Mouse (Mus musculus) neural tube, embryonic 10.5 days (tissue): ENCODE data around the gene Tor3a.
"Not testable (repeated sequence)": the region's sequence is repeated elsewhere in the genome, so short reads cannot be mapped to it uniquely, and the experiment has no call there.

Source experiments
- DNase-seq: peaks from one replicate; pipeline ENCODE4 v3.0.0-alpha.2; 2017; ENCODE audit warnings: low spot score; ENCODE audit errors: extremely low spot score

Tor3a gene

GRCm38 (mm10) chr1:156671921-156672320 is 2.2 kb downstream of the Tor3a start:
- no peak for DNase-seq

- no peak for DNase-seq
Measured at GRCm38 (mm10) chr1:156669208-156669983, 4.8 kb downstream of the Tor3a start.

DNA sequence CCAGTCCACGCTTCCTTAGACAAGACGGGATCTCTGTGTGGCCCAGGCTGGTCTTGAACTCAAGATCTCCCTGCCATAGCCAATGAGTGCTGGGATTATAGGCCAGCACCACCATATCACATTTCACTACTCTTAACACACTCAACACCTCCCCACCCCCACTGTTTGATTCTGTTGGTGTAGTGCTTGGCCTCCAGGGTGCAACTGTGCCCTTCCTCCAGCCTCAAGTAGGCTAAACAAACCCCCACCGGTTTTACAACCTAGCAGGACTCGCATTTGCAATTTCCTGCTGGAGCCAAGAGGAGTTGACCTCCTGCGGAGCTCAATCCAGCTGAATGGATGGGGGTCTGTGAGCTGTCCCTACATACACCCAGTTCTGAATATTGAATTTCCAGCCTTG is 5.6 kb downstream of the Tor3a start:
- no peak for DNase-seq

DNA sequence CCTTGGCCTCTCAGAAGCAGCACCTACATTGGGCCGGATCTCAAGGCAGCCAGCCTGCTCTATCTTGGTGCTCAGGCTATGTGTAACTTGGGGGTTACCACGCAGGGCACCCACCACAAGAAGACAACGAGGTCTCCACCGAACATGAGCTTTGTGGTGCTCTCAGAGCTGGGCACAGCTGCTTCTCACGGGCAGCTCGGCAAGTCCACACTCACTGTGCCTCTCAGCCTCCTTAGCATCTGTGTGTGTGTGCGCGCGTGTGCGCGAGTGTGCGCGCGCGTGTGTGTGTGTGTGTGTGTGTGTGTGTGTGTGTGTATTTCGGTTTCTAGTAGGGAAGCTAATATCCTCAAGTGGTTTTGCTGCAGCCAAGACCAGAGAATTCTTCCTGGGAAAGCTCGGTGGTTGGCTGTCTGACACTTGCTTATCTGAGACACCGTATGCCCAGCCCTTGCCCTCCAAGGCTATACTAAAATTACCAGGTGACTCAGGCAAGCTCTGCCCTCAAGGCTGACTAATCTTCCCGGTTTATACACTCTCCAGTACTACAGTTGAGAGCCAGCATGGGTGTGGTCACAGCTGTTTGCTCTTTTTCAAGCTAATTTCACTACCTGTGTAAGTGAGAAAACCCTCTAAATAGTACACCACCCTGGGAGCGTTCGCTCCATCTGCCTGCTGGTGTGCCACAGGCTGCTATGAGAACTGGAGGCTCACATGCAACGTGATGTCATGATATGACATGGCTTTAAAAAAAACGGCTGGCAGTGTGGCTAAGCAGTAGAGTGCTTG is 6.8 kb downstream of the Tor3a start:
- no peak for DNase-seq

DNA sequence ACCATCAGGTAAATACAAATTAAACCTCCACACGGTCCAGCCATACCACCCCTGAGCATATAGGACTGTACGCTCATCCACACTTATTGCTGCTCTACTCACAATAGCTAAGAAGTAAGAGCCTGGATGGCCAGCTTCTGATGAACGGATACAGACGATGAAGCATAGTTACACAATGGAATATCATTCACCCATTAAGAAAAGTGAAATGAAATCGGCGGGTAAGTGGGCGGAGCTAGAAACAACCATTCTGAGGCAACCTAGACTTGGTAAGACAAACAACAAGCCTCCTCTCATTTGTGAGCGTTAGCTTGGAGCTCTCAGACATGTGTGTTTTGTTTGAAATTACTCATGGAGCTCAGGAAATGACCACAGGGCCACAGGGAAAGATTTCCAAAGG is 8.4 kb downstream of the Tor3a start:
- no peak for DNase-seq

DNA sequence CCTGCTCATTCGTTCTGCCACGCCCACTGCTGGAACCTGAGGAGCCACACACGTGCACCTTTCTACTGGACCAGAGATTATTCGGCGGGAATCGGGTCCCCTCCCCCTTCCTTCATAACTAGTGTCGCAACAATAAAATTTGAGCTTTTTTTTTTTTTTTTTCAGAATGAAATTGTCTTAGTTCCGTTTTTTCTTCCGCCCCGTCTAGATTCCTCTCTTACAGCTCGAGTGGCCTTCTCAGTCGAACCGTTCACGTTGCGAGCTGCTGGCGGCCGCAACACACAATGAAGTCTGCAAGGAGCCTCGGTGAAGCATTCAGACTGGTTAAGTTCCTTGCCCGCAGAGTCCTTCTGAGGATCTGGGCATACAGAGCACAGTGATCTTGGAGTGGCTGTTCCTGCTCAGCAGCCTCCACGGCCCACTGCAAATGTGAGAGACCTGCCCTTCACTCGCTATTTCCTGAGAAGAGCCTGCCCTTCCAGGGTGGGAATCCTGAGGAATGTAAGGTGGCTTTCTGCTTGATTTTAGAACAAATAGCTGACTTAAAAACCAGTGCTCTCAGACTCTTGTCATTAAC is 13.4 kb downstream of the Tor3a start:
- not testable (repeated sequence) for DNase-seq

DNA sequence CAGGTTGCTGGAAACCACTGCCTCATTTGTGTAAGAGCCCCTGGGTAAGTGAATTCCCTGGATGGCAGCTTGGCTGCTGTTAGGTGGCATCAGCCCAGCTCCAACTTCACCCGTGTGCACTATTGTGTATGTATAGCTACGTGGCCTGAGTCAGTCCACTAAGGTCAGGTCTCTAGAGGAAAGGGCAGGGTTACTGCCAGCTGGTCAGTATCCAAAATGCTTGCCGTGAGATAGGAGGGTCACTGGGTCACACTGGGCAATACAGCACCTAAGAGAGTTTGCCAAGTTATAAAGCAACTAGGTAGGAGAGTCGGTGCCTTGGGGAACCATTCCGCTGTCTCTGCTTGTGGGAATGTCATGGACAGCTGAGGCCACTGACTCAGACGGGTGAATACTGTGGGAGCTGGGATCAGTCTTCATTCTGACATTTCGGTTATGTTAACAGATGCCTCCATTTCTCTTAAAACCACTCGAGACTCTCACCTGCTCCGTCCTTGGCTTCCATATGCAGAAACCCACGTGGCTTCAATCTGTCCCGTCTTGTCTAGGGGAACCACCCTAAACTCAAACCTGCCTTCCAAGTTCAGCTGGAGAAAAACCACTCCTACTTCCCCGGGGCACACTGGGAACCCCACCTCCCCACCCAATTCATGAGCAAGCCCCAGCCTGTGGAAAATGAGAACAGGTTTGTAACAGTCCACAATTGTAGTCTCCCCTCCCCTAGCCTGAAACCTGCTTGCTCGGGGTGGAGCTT is 14.1 kb downstream of the Tor3a start:
- no peak for DNase-seq

GRCm38 (mm10) chr1:156658676-156659075 is 15.5 kb downstream of the Tor3a start:
- DNase-seq, result no peak

DNA sequence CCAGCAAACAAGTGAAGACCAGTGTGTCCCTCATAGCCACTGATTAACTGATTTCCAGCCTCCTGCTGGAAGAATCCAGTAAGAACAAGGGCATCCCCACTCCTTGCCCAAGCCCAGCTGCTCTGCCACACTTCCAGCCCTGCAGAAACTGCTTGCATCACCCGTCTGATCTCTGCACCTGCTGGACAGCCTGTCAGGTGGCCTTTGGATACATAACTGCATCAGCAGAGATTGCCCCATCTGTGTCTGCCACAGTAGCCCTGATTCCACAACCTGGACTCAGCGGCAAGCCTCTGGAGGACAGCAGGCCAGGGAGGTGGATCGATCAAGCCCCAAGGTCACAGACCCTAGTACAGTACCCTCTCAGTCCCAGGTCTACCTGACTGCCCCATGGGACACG is 16.6 kb downstream of the Tor3a start:
- no peak for DNase-seq

DNA sequence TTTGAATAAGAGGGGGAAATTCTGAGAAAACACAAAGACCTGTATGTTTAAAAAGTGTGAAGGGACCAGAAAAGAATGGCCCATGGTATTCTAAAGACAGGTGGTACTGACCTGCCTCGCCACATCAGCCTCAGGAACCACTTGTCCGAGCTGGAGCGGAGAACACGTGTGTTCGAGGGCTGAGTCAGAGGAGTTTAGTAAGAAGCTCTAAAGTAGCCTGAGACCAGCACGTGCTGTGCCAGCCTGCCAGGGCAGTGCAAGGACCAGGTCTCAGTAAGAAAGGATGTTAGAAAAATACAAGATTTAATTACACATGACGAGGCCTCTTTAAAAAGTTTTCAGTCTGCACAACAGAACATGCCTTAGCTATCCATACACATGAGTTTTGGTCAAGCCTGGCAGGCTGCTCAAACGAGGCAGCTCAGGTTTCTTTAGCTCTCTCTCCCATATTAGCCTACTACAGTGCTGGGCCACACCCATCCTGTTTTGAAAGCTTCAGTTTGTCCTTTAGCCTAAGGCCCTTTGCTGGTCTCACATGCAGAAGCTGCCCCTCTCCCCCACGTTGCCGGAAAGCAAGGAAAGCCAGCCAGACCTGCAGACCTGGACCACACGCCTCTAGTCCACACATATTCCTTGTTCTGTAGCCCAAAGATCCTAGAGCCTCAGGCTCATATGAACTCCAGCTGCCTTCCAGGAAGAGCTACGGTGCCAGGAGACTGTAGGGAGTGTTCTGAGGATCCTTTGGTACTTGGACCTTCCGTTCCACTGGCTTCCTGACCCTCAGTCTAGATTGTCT is 19.2 kb downstream of the Tor3a start:
- no peak for DNase-seq

DNA sequence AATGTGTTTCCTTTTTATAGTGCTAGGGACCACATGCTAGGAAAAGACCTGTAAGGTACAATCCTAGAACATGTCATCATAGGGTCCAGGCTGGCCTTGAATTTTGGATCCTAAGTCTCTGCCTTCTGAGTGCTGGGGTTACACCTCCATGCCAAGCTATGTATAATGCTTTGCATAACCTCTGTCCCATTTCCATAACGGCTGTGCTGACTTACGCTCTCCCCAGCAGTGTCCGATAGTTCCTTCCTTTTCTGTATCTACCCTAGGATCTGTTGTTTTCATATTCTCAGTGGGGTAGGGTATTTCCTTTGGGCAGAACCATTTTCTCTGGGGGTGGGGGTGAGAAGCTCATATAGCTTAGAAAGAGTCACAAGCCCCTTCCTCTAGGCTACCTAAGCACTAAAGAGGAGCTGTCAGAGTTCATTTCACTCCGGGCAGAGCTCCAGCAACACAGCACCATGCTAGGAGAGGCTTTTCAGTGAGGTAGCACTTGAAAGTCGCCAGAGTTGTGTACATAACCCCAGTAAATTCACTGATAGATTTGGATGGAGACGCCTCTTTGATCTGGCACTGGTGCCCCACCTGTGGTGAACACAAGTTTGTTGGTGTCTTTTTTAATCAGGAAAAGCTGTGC is 21.9 kb downstream of the Tor3a start:
- no peak for DNase-seq

DNA sequence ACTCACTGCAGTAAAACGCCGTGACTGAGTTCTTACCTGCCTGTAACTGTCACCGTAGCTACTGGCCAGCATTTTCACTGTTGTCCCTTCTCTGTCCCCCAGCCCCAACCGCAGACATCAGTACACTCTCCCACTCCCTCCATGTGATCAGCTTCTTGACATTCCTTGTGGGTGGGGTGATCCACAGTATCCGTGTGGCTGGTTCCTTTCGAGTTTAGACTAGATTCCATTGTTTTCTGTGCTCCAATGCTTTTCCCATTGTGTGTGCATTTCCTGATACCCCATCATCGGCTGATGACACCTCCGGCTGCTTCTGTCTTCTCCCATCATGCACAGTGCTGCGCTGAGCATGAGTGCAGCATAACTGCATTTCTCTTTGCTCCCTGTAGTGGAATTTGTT is 23.5 kb downstream of the Tor3a start:
- no peak for DNase-seq

DNA sequence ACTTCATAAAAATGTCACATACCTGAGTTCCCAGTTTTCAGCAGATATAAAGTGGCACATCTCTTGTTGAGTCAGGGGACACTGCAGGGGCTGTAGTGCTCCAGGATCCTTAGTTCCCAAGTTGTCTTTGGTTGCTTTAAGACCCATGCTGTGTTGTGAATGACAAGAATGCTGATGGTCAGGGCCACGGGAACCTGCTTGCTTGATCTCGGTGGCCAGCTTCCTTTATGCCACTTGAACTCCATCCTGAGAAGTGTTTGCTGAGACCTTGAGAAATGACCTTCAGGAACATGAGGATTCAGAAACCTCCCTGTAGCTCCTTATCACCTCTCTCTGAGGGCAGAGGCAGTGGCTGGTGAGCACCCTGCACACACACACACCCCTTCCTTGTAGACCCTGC is 25.5 kb downstream of the Tor3a start:
- no peak for DNase-seq

DNA sequence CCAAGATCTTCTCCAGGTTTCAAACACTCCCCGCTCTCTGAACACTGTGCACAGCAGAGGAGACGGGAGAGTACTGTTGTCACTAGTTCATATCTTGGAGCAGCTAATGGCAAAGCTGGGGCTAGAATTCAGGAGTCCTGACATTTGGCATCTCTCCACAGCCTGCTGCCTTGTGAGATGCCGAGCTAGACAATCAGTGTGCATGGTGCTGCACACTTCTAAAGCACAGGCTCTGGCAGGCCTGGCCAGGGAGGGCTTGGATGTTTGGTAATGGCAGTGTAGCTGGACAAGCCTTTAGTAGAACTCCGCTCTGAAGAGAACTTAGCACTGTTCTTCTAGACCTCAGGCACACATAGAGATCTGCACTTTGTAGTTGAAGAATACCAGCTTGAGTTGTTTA is 28.2 kb downstream of the Tor3a start:
- no peak for DNase-seq

DNA sequence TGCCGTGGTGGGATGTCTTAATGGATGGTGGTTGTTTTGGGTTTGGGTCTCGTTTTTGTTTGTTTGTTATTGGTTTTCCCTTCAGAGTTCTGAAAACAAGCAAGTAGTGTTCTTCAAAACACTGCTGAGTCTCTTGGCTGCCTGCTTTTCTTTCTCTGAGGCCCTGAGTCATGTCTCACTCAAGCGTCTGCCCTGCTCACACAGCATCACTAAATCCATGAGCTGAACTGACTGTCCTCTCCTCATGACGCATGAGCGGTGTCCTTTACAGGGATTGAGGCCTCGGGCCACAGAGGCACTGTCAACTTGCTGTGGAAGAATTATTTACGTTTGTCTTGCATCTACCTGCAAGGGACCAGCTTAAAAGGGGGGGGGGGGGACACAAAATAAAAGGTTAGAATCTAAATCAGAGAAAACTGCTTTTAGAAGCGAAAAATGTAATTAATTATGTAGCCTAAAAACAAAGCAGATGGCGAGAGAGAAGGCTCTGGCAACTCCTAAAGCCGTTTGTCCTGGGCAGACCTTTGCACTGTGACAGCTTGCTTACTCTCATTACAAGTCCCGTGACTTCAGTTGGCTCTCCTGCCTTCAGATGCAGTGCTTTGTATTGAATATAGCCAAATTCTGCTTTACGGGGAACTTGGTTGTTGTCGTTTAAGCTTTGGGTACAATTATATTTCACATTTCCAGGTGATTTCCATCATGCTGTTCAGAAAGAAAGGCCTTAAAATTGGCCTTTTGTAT is 29.2 kb downstream of the Tor3a start:
- no peak for DNase-seq

DNA sequence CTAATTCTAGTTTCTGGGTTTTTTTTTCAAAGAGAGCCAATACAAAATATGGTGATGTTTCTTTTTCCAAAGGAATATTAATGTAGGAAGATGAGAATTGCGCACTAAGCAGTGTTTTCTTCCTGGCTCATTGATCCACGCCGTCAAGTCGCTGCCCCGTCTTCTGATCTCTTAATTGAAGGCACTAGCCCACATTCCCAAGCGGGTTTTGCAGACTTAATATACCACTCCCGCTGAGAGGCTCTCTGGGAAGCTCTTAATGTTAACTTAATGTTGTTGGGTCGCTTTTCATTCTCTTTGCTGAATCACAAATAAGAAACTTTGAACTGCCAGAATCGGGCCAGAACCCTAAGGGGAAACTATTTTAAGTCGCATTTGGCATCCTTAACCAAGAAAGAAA is 30.1 kb downstream of the Tor3a start:
- no peak for DNase-seq

- DNase-seq, result no peak
Measured at GRCm38 (mm10) chr1:156642813-156643212, 31.3 kb downstream of the Tor3a start.

DNA sequence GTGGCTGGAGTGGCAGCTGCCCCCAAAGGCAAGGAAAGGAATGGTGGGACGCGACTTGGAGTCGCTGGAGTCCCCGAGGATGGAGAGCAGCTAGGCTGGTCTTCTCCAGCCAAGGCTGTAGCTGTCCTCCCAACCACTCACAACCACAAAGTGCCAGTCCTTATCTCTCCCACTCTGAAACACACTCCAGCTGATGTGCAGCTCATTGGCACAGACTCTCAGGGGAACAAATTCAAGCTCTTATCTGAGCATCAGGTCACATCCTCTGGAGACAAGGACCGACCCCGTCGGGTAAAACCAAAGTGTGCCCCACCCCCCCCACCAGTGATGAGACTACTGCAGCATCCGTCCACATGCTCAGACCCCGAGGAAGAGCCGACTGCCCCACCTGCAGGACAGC is 32.3 kb downstream of the Tor3a start:
- DNase-seq, result no peak

GRCm38 (mm10) chr1:156640577-156640976 is 33.6 kb downstream of the Tor3a start:
- DNase-seq, result no peak

GRCm38 (mm10) chr1:156639455-156639854 is 34.7 kb downstream of the Tor3a start:
- no peak for DNase-seq
